Mouse (Mus musculus): ENCODE measurements around the gene Fam3b. TPM values are rescaled to one million over a fixed set of nuclear protein-coding genes. Genes with fewer than 3 reads are reported as not detected.

Fam3b gene
- polyA plus RNA-seq, 1 experiment, result not detected

DNA sequence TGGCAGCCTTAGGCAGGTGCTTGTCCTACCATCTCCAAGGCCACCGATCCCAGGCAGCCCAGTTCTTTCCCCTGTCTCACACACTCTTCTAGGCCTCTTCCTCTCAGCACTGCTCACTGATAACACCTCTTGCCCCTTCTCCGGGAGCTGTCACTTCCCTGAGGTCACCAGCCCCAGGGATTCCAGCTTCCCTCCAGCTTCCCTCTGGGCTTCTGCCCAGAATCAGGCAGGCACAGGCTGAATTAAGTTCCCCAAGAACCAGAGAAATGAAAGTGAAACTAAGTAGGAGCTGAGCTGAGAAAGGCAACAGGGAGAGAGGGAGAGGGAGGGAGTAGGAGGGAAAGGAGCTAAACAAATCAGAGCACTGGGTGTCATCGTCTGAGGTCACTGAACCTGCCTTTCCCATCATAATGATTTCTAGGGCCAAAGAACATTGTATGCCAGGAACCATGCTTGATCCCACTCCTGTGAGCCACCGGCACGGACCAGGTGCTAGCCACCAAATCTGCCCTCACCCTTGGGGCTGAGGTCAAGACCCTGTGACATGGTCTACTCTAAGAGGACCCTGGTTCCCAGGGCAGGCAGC, 20.4 kb upstream of the Fam3b start:
- Histone ChIP-seq H3K79me2 (ENCODE audit: control insufficient read depth, insufficient read depth) (no peaks in the 10 kb centered on the region), H3K27me3 (ENCODE audit: control insufficient read depth, insufficient read depth, insufficient read length) (no peaks in the 10 kb centered on the region), H3K4me3 (peak overlapping the region; percentile 13), H3K4me2 (ENCODE audit: low read depth) (peak overlapping the region; percentile 83), H3ac (ENCODE audit: control insufficient read depth, insufficient read length) (no peak overlapping the region), H3K36me3 (ENCODE audit: control insufficient read depth, insufficient read depth) (no peaks in the 10 kb centered on the region)
- TF ChIP-seq POLR2A (IDR thresholded peaks at IDR 0.05; ENCODE audit: insufficient read length, low read depth), result no peak
- TF ChIP-seq MYOD1 (IDR thresholded peaks at IDR 0.05; ENCODE audit: control insufficient read depth in 1 of 3, insufficient read length in 2 of 3, low read depth in 2 of 3), result no peak
- no peak for TF ChIP-seq USF1 (IDR thresholded peaks at IDR 0.05; ENCODE audit: low read depth)
- no peak for TF ChIP-seq TCF3 (IDR thresholded peaks at IDR 0.05; ENCODE audit: insufficient read length, low read depth)
- no peak for TF ChIP-seq MAX (IDR thresholded peaks at IDR 0.05; ENCODE audit: low read depth)
- no peak for TF ChIP-seq POLR2AphosphoS2 (IDR thresholded peaks at IDR 0.05; ENCODE audit: insufficient read length, low read depth)
- no peak for TF ChIP-seq E2F4 (IDR thresholded peaks at IDR 0.05; ENCODE audit: insufficient read depth)

DNA sequence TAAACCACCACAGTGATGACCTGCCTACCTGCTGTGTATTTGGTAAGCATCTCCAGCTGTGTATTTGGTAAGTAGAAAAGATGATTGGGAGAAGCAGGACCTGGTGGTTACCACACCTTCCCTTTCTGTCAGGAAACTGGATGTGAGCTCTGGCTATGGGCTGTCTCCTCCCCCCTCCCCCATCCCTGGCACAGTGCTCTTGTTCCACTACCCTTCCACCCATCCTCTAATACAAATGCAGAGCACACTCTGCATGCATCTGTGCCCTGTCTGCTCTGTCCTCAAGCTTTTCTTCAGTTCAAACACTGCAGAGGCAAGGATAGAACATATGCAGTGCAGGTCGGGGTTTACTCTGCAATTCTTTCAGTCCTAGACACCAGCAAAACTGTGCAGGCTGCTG, 19.8 kb upstream of the Fam3b start:
- TF ChIP-seq MAX (IDR thresholded peaks at IDR 0.05; ENCODE audit: low read depth) (no peak), USF1 (IDR thresholded peaks at IDR 0.05; ENCODE audit: low read depth) (no peak), MYOG (IDR thresholded peaks at IDR 0.05; ENCODE audit: control insufficient read depth in 1 of 3, insufficient read depth in 1 of 3, insufficient read length in 2 of 3, low read depth in 2 of 3) (no peak), MYOD1 (IDR thresholded peaks at IDR 0.05; ENCODE audit: control insufficient read depth in 1 of 3, insufficient read length in 2 of 3, low read depth in 2 of 3) (no peak), TCF3 (IDR thresholded peaks at IDR 0.05; ENCODE audit: insufficient read length, low read depth) (no peak), REST (IDR thresholded peaks at IDR 0.05; ENCODE audit: insufficient read depth, insufficient read length) (no peak), POLR2AphosphoS2 (IDR thresholded peaks at IDR 0.05; ENCODE audit: insufficient read length, low read depth) (no peak)
- no peaks in the 10 kb centered on the region for H3K79me2 ChIP-seq (ENCODE audit: control insufficient read depth, insufficient read depth)
- H3K4me2 ChIP-seq (ENCODE audit: low read depth), result peak overlapping the region; percentile 83
- H3K27me3 ChIP-seq (ENCODE audit: control insufficient read depth, insufficient read depth, insufficient read length), result no peaks in the 10 kb centered on the region
- H3ac ChIP-seq (ENCODE audit: control insufficient read depth, insufficient read length), result no peak overlapping the region
- H3K36me3 ChIP-seq (ENCODE audit: control insufficient read depth, insufficient read depth), result no peaks in the 10 kb centered on the region
- peak overlapping the region; percentile 13 for H3K4me3 ChIP-seq

DNA sequence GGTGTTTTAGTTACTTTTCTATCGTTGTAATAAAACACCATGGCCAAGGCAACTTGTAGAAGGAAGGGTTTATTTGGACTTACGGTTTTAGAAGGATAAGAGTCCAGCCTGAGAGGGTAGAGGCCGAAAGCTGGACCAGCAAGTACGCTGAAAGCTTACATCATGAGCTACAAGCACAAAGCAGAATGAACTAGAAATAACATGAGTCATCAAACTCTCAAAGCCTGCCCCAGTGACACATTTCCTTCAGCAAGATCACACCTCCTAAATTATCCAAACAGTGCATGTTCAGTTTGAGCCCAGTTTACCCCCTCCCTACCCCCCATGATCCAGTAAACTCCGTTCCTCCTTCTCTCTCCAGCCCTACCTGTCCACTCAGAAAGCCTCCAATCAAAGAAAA, 19.1 kb upstream of the Fam3b start:
- TF ChIP-seq MAX (IDR thresholded peaks at IDR 0.05; ENCODE audit: low read depth), result no peak
- no peak for TF ChIP-seq MYOG (IDR thresholded peaks at IDR 0.05; ENCODE audit: control insufficient read depth in 1 of 3, insufficient read depth in 1 of 3, insufficient read length in 2 of 3, low read depth in 2 of 3)
- no peak for TF ChIP-seq TCF12 (IDR thresholded peaks at IDR 0.05; ENCODE audit: insufficient read depth, poor library complexity, severe bottlenecking)
- no peak for TF ChIP-seq TCF3 (IDR thresholded peaks at IDR 0.05; ENCODE audit: insufficient read length, low read depth)
- TF ChIP-seq POLR2A (IDR thresholded peaks at IDR 0.05; ENCODE audit: insufficient read length, low read depth), result no peak
- no peak for TF ChIP-seq E2F4 (IDR thresholded peaks at IDR 0.05; ENCODE audit: insufficient read depth)
- TF ChIP-seq REST (IDR thresholded peaks at IDR 0.05; ENCODE audit: insufficient read depth, insufficient read length), result no peak
- TF ChIP-seq MYOD1 (IDR thresholded peaks at IDR 0.05; ENCODE audit: control insufficient read depth in 1 of 3, insufficient read length in 2 of 3, low read depth in 2 of 3), result no peak

DNA sequence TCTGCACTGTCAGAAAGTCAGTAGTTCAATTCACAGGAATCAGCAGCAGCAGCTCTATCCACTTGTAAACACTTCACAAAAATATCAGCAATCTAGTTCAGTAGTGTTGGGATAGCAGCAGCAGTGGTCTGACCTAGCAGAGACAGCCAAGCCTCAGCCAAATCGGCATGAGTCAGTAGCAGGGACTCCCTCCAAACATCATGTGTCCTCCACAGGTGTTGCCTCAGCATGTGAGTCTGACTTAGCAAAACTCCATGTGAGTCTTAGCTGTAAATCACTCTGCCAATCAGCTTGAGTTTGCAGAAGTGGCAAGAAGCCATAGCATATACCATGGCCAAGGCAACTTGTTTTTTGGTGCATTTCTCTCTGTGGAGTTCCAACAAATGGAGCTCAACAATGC, 18.5 kb upstream of the Fam3b start:
- Histone ChIP-seq H3K79me2 (ENCODE audit: control insufficient read depth, insufficient read depth) (no peaks in the 10 kb centered on the region), H3K4me3 (no peak overlapping the region), H3K27me3 (ENCODE audit: control insufficient read depth, insufficient read depth, insufficient read length) (no peaks in the 10 kb centered on the region), H3K4me2 (ENCODE audit: low read depth) (no peak overlapping the region), H3K36me3 (ENCODE audit: control insufficient read depth, insufficient read depth) (no peaks in the 10 kb centered on the region), H3ac (ENCODE audit: control insufficient read depth, insufficient read length) (no peak overlapping the region)
- TF ChIP-seq TCF3 (IDR thresholded peaks at IDR 0.05; ENCODE audit: insufficient read length, low read depth) (no peak), REST (IDR thresholded peaks at IDR 0.05; ENCODE audit: insufficient read depth, insufficient read length) (no peak), CEBPB (IDR thresholded peaks at IDR 0.05; ENCODE audit: insufficient read depth, poor library complexity, severe bottlenecking) (no peak), MYOD1 (IDR thresholded peaks at IDR 0.05; ENCODE audit: control insufficient read depth in 1 of 3, insufficient read length in 2 of 3, low read depth in 2 of 3) (no peak), MAX (IDR thresholded peaks at IDR 0.05; ENCODE audit: low read depth) (no peak), USF1 (IDR thresholded peaks at IDR 0.05; ENCODE audit: low read depth) (no peak), POLR2AphosphoS2 (IDR thresholded peaks at IDR 0.05; ENCODE audit: insufficient read length, low read depth) (no peak), E2F4 (IDR thresholded peaks at IDR 0.05; ENCODE audit: insufficient read depth) (no peak), MYOG (IDR thresholded peaks at IDR 0.05; ENCODE audit: control insufficient read depth in 1 of 3, insufficient read depth in 1 of 3, insufficient read length in 2 of 3, low read depth in 2 of 3) (no peak), SRF (IDR thresholded peaks at IDR 0.05; ENCODE audit: control insufficient read depth, insufficient read length, low read depth) (no peak), POLR2A (IDR thresholded peaks at IDR 0.05; ENCODE audit: insufficient read length, low read depth) (no peak), TCF12 (IDR thresholded peaks at IDR 0.05; ENCODE audit: insufficient read depth, poor library complexity, severe bottlenecking) (no peak)

More for the DNA sequence above, 19.1 kb upstream of the Fam3b start:
- Histone ChIP-seq H3K36me3 (ENCODE audit: control insufficient read depth, insufficient read depth) (no peaks in the 10 kb centered on the region), H3ac (ENCODE audit: control insufficient read depth, insufficient read length) (no peak overlapping the region), H3K4me2 (ENCODE audit: low read depth) (no peak overlapping the region), H3K4me3 (no peak overlapping the region), H3K27me3 (ENCODE audit: control insufficient read depth, insufficient read depth, insufficient read length) (no peaks in the 10 kb centered on the region), H3K79me2 (ENCODE audit: control insufficient read depth, insufficient read depth) (no peaks in the 10 kb centered on the region)

DNA sequence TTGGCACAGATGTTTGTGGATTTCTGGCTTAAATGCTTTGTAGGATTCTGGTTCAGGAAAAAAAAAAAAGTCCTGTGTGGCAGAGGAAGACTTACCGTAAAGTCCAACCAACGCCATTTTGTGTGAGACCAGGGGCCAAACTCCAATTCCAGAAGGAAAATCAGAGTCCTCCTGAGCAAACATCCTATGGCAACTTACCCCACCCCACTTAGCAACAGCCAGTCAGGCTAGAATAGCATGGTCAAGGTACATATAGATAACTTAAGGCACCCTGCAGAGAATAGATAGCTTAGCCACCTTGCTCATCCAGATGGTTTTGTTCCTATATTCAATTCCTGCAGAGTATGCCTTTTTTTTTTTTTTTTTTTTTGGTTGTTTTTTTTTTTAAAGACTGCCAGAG, 14.6 kb upstream of the Fam3b start:
- TF ChIP-seq MYOD1 (IDR thresholded peaks at IDR 0.05; ENCODE audit: control insufficient read depth in 1 of 3, insufficient read length in 2 of 3, low read depth in 2 of 3) (no peak), CEBPB (IDR thresholded peaks at IDR 0.05; ENCODE audit: insufficient read depth, poor library complexity, severe bottlenecking) (no peak), SRF (IDR thresholded peaks at IDR 0.05; ENCODE audit: control insufficient read depth, insufficient read length, low read depth) (no peak), TCF3 (IDR thresholded peaks at IDR 0.05; ENCODE audit: insufficient read length, low read depth) (no peak), MAX (IDR thresholded peaks at IDR 0.05; ENCODE audit: low read depth) (no peak)
- no peaks in the 10 kb centered on the region for H3K79me2 ChIP-seq (ENCODE audit: control insufficient read depth, insufficient read depth)
- no peak overlapping the region for H3K4me2 ChIP-seq (ENCODE audit: low read depth)
- H3K27me3 ChIP-seq (ENCODE audit: control insufficient read depth, insufficient read depth, insufficient read length), result no peaks in the 10 kb centered on the region
- no peak overlapping the region for H3K4me3 ChIP-seq
- H3K36me3 ChIP-seq (ENCODE audit: control insufficient read depth, insufficient read depth), result no peaks in the 10 kb centered on the region
- H3ac ChIP-seq (ENCODE audit: control insufficient read depth, insufficient read length), result no peak overlapping the region

Data from myocyte (in vitro differentiated cells).